Mouse (Mus musculus) forebrain, embryonic 12.5 days (tissue): Measurements from ENCODE around the gene Ttc21a. TPM values are rescaled to one million over a fixed set of nuclear protein-coding genes. Genes with fewer than 3 reads are reported as not detected.
A peak's percentile ranks its signal among the peaks of the same experiment; 100 is the strongest.

ENCODE experiments used
- ATAC-seq: fragments of 200-750 bp; cut with Nextera tagmentation; 2 replicates; pipeline ENCODE4 v1.8.0; 2017; ENCODE audit warnings: moderate TSS enrichment; ENCODE audit not compliant: low FRiP score
- H3K27ac ChIP-seq: fragments of 300-500 bp; sonication (generic); 2 replicates; pipeline ENCODE4 v1.5.1; 2016; ENCODE audit warnings: mild to moderate bottlenecking
- H3K27me3 ChIP-seq: fragments of 300-500 bp; sonication (generic); 2 replicates; pipeline ENCODE4 v1.6.1; 2016; ENCODE audit warnings: mild to moderate bottlenecking
- H3K36me3 ChIP-seq: fragments of 300-500 bp; sonication (generic); replicated peaks from 2 replicates; pipeline ENCODE4 v1.6.1; 2016; ENCODE audit warnings: mild to moderate bottlenecking
- H3K4me1 ChIP-seq: fragments of 300-500 bp; sonication (generic); 2 replicates; pipeline ENCODE4 v1.6.1; 2016
- H3K4me2 ChIP-seq: fragments of 300-500 bp; sonication (generic); 2 replicates; pipeline ENCODE4 v1.6.1; 2016; ENCODE audit warnings: mild to moderate bottlenecking, moderate library complexity
- H3K4me3 ChIP-seq: fragments of 300-500 bp; sonication (generic); replicated peaks from 2 replicates; pipeline ENCODE4 v1.5.1; 2016; ENCODE audit warnings: mild to moderate bottlenecking
- H3K9ac ChIP-seq: fragments of 300-500 bp; sonication (generic); 2 replicates; pipeline ENCODE4 v1.6.1; 2016; ENCODE audit warnings: mild to moderate bottlenecking
- H3K9me3 ChIP-seq: fragments of 300-500 bp; sonication (generic); 2 replicates; pipeline ENCODE4 v1.6.1; 2016
- WGBS: fragments of 180-500 bp; shearing (Covaris S2); methylation state at CpG from one replicate; pipeline ENCODE4 v1.1.7; 2016; 5-methylcytosine and 5-hydroxymethylcytosine counted together
- polyA plus RNA-seq: library from polyadenylated mRNA; unstranded; fragments of >200 nt; fragmentation: Nextera tagmentation; extraction: Ambion mirVana; gene quantifications from 2 replicates; pipeline ENCODE4 v1.2.1, GENCODE M21; 2016

The Ttc21a gene
- polyA plus RNA-seq, 1 experiment from 2014 or later: 0.24 TPM

DNA sequence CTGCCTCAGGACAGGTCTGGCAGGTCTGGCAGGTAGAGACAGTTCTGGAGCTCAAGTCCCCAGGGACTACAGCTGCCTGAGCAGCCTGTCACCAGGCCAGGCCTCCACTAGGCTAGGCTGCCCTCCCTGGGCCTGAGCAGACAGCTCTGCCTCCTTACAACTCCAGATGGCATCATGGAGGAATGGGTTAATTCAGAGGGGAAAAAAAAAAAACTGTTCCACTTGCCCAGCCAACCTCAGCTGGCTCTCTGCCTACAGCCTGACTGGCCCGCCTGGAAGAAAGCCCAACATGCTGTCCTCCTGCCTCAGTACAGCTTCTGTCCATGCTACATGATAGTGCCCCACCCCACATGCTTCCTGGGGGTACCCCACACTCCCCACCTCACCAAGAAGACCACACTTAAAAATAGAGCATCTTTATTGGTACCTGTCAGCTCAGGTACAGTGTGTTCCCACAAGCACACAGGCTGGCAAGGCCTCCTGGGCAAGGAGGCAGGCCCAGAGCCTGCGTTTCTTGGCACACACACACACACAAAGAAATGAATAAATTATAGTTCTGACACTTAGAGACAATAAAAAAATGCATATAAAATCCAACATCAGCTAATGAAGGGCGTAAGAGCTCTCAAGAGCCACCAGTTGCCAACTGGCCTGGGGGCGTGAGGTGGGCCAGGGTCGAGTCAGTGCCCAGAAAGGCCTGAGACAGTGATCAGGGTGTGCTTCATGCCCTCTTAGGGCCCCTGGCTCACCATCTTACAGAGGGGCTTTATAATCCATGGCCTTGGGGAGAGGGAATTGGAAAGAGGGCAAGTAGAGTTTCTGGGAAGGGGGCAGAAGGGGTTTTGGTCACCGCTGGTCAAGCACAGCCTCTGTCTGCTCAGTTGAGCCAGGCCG is 33.6 kb downstream of the Ttc21a start:
- no peaks in the 10 kb centered on the region for H3K9me3 ChIP-seq
- H3K4me2 ChIP-seq: no peak overlapping the region
- 81% methylated on average over 7 of the region's 7 CpGs for WGBS
- H3K27ac ChIP-seq: 0 out of 2 replicates have a peak overlapping the region, but pooled peaks have one; percentile 3
- 0 out of 2 replicates have a peak, but pooled peaks cover 6% of the 10 kb centered on the region for H3K4me1 ChIP-seq
- H3K4me3 ChIP-seq: no peak overlapping the region
- H3K36me3 ChIP-seq: 0 out of 2 replicates have a peak, but pooled peaks cover 4% of the 10 kb centered on the region
- 0 out of 2 replicates have a peak, but pooled peaks have one; percentile 9 for ATAC-seq
- no peaks in the 10 kb centered on the region for H3K27me3 ChIP-seq
- no peak overlapping the region for H3K9ac ChIP-seq

DNA sequence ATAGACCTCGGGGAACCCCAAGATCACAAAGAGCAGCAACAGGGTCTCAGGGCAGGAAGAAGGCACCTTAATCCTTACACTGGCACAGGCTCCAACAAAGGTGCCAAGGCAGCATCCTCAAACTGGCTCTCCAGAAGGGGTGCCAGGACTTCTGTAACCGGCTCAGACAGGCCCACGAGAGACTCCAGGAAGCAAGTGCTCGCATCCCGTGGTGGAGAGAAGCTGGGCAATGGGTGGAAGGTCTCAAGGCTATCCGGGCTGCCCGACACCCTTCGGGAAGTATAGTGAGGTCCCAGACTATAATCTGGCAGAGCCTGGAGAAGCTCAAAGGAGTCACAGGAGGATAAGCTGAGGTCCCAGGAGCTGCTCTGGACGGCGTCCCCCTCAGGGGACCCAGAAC is 34.8 kb downstream of the Ttc21a start:
- H3K4me2 ChIP-seq: no peak overlapping the region
- no peaks in the 10 kb centered on the region for H3K9me3 ChIP-seq
- H3K4me1 ChIP-seq: peaks cover 8% of the 10 kb centered on the region; the same call in 1 of the 2 replicates
- H3K4me3 ChIP-seq: no peak overlapping the region
- no peak for ATAC-seq
- H3K27me3 ChIP-seq: no peaks in the 10 kb centered on the region
- H3K27ac ChIP-seq: no peak overlapping the region
- 90% methylated on average over 10 of the region's 10 CpGs for WGBS
- H3K9ac ChIP-seq: no peak overlapping the region
- 0 out of 2 replicates have a peak, but pooled peaks cover 4% of the 10 kb centered on the region for H3K36me3 ChIP-seq

DNA sequence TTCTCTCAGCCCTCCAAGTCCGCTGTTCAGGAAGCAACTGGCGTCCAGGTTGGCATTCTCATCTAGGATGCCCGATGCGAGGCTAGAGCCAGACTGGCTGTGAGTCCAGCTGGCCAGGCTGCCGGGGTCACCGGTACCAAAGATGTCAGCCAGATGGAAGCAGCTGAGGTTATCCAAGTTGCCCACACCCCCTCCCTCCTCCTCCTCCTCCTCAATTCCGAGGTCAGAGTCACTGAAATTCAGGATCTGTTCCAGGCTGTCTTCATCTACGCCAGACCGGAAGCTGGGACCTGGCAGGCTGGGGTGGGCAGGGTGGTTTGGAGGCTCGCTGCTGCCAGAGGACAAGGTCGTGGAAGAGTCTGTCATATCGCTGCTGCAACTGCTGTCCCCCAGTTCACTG is 35.2 kb downstream of the Ttc21a start:
- H3K4me1 ChIP-seq: peaks cover 12% of the 10 kb centered on the region
- H3K4me3 ChIP-seq: no peak overlapping the region
- WGBS: 92% methylated on average over 12 of the region's 12 CpGs
- H3K27ac ChIP-seq: no peak overlapping the region
- no peak overlapping the region for H3K4me2 ChIP-seq
- H3K9ac ChIP-seq: no peak overlapping the region
- no peaks in the 10 kb centered on the region for H3K27me3 ChIP-seq
- H3K9me3 ChIP-seq: no peaks in the 10 kb centered on the region
- H3K36me3 ChIP-seq: 0 out of 2 replicates have a peak, but pooled peaks cover 4% of the 10 kb centered on the region
- ATAC-seq: no peak

DNA sequence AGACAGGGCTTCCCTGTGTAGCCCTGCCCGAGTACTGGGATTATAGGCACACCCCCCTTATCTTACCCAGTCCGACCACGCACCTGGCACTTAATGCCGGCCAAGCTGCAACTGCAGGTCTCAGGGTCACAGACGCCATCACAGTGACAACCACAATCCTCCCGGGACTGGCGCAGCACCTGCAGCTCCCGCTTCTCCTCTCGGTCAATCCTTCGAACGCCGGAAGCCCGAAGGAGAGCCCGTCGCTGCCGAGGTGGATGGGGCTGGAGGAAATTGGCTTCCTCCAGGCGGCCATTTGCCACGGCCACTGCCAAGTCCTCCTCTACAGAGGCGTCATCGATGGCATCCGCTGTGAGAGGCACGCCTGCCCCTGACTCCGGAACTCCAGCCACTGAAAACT is 35.9 kb downstream of the Ttc21a start:
- H3K4me1 ChIP-seq: peaks cover 19% of the 10 kb centered on the region
- no peaks in the 10 kb centered on the region for H3K9me3 ChIP-seq
- H3K27ac ChIP-seq: no peak overlapping the region
- no peaks in the 10 kb centered on the region for H3K27me3 ChIP-seq
- H3K9ac ChIP-seq: no peak overlapping the region
- WGBS: 94% methylated on average over 23 of the region's 23 CpGs
- no peak overlapping the region for H3K4me2 ChIP-seq
- H3K36me3 ChIP-seq: 0 out of 2 replicates have a peak, but pooled peaks cover 4% of the 10 kb centered on the region
- ATAC-seq: no peak
- H3K4me3 ChIP-seq: no peak overlapping the region

DNA sequence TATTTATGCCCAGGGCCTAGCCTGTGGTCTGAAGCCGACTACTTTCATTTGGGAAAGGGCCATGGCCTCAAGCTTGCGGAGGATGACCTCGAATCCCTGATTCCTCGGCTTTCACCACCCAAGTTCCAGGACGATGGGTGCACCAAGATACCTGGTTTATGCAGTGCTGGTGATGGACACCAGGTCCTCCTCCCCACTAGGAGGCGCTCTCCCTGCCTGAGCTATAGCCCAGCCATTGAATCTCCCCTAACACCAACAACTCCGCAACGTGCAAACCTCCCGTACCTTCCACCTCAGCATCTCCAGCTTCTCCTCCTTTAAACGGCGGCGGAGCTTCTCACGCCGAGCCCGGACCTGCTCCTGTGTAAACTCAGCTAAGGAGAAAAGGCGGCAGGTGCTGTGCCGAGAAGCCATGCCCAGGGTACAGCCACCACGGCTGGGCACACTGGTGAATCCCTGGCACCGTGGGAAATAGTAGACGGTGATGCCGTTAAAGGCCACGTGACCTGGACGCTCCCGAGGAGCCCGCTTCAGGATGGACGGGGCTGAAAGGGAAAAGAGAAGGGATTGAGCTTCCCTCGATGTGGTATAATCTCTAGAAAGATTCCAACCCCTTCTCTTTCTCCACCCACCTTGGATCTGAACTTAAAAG is 36.6 kb downstream of the Ttc21a start:
- WGBS: 93% methylated on average over 27 of the region's 27 CpGs
- Histone ChIP-seq H3K4me3 (no peak overlapping the region), H3K27me3 (no peaks in the 10 kb centered on the region), H3K9ac (no peak overlapping the region), H3K4me2 (no peak overlapping the region), H3K9me3 (no peaks in the 10 kb centered on the region), H3K36me3 (0 out of 2 replicates have a peak, but pooled peaks cover 4% of the 10 kb centered on the region), H3K27ac (no peak overlapping the region), H3K4me1 (peaks cover 23% of the 10 kb centered on the region)
- no peak for ATAC-seq

DNA sequence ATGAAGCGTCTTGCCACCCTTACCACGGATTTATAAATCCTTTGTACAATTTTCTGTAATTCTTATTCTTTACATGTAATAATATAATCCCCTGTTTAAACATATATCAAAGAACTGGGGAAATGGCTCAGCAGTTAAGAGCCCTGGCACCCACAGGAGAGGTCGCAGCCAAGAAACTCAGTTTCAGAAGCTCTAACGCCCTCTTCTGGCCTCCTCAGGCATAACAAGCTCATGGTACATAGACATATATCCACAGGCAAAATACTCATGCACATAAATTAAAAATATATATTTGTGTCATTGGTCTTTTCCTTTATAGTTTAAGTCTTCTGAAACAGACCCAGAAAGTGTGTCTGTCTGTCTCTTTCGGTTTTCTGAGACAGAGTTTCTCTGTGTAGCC is 37.2 kb downstream of the Ttc21a start:
- WGBS: 88% methylated on average over 5 of the region's 5 CpGs
- ATAC-seq: no peak
- peaks cover 23% of the 10 kb centered on the region for H3K4me1 ChIP-seq

DNA sequence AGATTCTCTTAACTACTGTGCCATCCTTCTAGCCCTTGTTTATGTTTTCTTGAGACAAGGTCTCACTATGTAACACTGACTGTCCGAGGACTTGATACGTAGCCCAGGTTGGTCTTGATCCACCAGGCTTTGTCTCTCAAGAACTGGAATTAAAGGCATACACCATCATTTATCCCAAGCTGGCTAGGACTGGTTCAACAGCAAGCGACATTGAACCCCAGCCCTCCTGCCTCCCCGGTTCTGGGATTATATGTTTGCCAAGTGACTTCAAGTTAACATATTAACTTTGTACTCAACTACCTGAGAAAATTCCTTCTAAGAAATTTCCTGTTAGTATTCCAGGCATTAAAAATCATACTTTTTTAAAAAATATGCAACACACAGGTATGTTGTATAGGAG is 37.9 kb downstream of the Ttc21a start:
- H3K27me3 ChIP-seq: no peaks in the 10 kb centered on the region
- H3K9me3 ChIP-seq: no peaks in the 10 kb centered on the region
- 0 out of 2 replicates have a peak, but pooled peaks cover 4% of the 10 kb centered on the region for H3K36me3 ChIP-seq
- 97% methylated on average over 4 of the region's 4 CpGs for WGBS
- ATAC-seq: no peak
- H3K4me3 ChIP-seq: no peak overlapping the region
- H3K9ac ChIP-seq: no peak overlapping the region
- H3K27ac ChIP-seq: no peak overlapping the region
- H3K4me2 ChIP-seq: no peak overlapping the region
- peaks cover 28% of the 10 kb centered on the region for H3K4me1 ChIP-seq

More for the DNA sequence above, 37.2 kb downstream of the Ttc21a start:
- H3K4me3 ChIP-seq: no peak overlapping the region
- no peak overlapping the region for H3K4me2 ChIP-seq
- H3K27ac ChIP-seq: no peak overlapping the region
- H3K9me3 ChIP-seq: no peaks in the 10 kb centered on the region
- no peak overlapping the region for H3K9ac ChIP-seq
- H3K36me3 ChIP-seq: 0 out of 2 replicates have a peak, but pooled peaks cover 4% of the 10 kb centered on the region
- no peaks in the 10 kb centered on the region for H3K27me3 ChIP-seq

DNA sequence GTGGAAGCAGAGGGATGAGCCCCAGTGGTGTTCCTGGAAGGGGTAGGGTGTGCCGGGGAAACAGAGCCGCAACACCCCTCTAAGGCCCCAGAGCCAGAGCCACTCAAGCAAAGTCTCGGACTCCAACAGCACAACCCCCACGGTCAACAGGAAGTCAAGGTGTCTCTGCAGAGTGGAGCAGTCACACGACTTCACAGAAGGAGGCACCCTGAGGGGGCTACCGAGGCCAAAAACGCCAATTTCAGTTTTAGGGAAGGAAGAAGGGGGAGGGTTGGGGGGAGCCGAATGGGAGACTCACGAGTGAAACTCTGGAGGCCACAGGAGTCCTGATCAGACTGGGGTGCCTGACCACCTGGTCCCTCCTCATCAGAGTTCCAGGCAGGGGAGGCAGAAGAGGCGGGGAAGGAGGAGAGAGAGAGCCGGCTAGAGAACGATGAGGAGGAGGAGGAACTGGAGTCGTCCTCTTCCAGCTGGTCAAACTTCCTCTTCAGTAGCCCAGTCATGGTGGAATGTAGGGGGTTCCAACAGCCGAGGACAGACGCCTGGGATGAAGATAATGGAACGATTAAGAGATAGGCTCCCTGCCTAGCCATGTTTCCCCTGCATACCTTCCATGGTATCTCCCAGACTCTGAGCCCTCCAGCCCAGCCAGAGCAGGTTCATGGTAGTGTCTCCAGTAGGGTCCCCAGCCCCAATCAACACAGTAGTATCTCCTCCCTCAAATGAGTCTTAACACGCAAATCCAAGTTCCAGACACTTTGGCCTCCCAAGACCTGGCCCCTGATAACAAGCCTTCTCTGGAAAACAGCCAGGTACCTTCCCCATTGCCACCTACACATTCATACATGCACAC is 39.5 kb downstream of the Ttc21a start:
- no peak for ATAC-seq
- Histone ChIP-seq H3K9ac (no peak overlapping the region), H3K4me3 (no peak overlapping the region), H3K4me1 (peaks cover 37% of the 10 kb centered on the region), H3K27me3 (no peaks in the 10 kb centered on the region), H3K27ac (no peak overlapping the region), H3K9me3 (no peaks in the 10 kb centered on the region), H3K36me3 (0 out of 2 replicates have a peak, but pooled peaks cover 4% of the 10 kb centered on the region), H3K4me2 (no peak overlapping the region)
- WGBS: 70% methylated on average over 17 of the region's 17 CpGs

DNA sequence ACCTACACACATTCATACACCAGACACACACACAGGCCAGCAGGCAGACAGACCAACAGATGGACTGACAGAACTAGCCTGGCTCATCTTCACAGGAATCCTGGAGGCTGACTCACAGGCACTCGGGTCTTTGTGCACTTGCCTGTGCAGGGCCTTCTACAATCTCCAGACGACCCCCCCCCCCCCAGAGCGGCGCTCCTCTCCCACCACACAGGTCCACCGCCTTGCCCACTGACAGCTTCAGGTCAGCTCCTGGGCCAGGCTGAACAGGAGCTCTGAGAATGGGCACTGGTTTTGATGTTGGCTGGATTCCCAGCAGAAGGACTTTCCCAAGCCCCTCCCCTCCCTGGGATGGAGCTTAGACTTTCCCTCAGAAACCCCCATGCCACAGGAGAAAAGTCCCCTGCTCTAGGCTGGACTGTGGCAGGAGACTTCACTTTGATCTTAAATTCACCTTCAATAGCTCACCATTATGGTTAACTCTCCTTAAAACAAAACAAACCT is 40.2 kb downstream of the Ttc21a start:
- Histone ChIP-seq H3K27ac (no peak overlapping the region), H3K4me1 (peaks cover 44% of the 10 kb centered on the region), H3K9me3 (no peaks in the 10 kb centered on the region), H3K4me2 (no peak overlapping the region), H3K27me3 (peaks cover 5% of the 10 kb centered on the region), H3K4me3 (no peak overlapping the region), H3K9ac (no peak overlapping the region), H3K36me3 (0 out of 2 replicates have a peak, but pooled peaks cover 4% of the 10 kb centered on the region)
- WGBS: 47% methylated on average over 5 of the region's 5 CpGs
- ATAC-seq: no peak

DNA sequence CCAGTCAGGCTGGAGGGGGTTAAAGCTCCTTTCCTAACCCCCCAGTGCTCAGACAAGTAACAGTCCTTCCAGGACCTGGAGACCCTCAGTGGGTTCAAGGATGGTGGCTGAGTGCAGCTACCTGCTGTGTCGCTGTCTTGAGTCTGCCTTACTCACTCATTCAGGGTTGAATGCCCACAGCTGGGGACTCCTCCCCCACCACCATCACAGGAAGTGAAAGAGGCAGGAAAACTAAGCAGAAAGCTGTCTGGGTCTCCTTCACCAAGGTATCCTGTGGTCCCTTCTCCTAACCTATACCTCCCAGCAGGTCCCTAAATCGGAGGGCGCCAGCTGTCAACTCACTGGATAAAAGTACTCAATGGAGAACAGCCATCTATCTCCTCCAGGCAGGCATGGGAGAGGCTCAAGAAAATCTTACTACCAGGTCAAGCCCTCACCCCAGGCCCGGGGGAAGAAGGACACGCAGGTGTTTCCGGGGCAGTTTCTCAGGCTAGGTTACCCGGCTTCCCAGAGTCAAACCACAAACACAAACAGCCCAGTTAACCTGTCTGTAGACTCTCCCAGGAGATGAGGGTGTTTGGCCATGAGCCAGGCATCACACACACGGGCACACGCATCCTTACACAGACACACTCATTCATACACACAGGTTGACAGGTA is 40.9 kb downstream of the Ttc21a start:
- H3K27ac ChIP-seq: no peak overlapping the region
- no peak overlapping the region; the same call in 1 of the 2 replicates for H3K4me2 ChIP-seq
- no peak overlapping the region for H3K9ac ChIP-seq
- H3K9me3 ChIP-seq: no peaks in the 10 kb centered on the region
- no peak for ATAC-seq
- H3K4me3 ChIP-seq: no peak overlapping the region
- WGBS: 52% methylated on average over 9 of the region's 9 CpGs
- no peaks in the 10 kb centered on the region for H3K36me3 ChIP-seq
- H3K27me3 ChIP-seq: peaks cover 12% of the 10 kb centered on the region
- H3K4me1 ChIP-seq: peaks cover 51% of the 10 kb centered on the region

DNA sequence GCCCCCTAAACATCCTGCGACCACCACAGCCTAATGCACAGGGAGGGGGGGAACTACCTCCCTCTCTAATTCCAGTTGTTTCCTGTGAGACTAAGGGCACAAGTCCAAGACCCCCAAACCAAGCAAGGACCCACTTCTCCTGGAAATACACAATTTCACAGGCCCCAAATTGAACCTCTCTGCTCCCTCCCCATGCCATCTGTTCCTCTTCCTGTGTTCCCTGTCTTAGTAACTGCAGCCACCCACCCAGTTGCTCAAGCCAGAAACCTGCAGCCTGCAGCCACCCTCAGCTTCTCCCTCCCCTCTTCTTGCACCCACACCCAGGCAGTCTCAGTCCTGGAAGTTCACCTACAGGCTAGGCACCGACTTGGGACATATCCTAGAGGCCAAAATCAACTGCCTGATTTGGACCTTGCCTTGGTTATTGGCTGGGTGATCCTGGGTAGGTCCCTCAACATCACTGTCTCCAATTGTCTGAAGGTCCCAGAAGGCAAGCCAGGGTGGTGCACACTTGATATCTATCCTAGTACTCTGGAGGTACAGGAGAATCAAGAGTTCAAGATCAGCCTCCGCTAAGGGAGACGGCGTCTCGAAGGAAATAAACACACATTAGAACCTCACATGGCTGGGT is 41.5 kb downstream of the Ttc21a start:
- Histone ChIP-seq H3K9ac (no peak overlapping the region), H3K9me3 (no peaks in the 10 kb centered on the region), H3K4me2 (no peak overlapping the region), H3K4me3 (no peak overlapping the region), H3K27me3 (peaks cover 18% of the 10 kb centered on the region), H3K27ac (no peak overlapping the region), H3K36me3 (no peaks in the 10 kb centered on the region), H3K4me1 (peaks cover 57% of the 10 kb centered on the region)
- no peak for ATAC-seq
- 89% methylated on average over 6 of the region's 6 CpGs for WGBS
